Mouse (Mus musculus): ENCODE results near the gene 4930548H24Rik.

DNA sequence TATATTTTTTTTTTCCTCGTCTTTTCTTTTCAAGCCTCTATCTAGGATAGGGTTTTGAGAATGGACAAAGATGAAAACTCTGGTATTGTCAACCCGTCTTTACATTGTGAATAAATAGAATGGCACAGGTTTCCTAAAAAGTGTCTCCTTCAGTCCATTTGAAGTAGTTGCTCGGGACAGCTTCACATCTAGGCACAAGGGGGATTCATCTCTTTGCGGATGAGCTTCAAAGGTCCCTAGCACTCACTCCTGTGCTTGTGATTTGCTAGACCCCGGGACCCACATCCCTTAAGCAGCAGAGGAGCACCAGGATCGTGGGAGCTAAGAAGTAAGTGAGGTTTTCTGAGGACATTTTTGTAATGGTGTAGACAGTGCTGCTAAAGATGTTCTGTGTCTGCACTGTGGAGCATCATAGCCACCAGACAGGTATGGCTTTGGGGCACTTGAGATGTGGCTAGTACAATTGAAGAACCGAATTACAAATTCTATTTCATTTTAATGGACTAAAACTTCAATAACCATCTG lies 32.6 kb upstream of the 4930548H24Rik start:
- TF ChIP-seq CTCF (IDR thresholded peaks at IDR 0.05; ENCODE audit: low read depth) (no peak), EP300 (IDR thresholded peaks at IDR 0.05; ENCODE audit: low read depth) (no peak)
